Mouse (Mus musculus) neural tube, embryonic 13.5 days (tissue): Measurements from ENCODE around the gene Slc23a2. TPM values are rescaled to one million over a fixed set of nuclear protein-coding genes. Genes with fewer than 3 reads are reported as not detected.

Experiments
- ATAC-seq: fragments of 200-750 bp; cut with Nextera tagmentation; 2 replicates; pipeline ENCODE4 v1.8.0; 2017; ENCODE audit warnings: low read depth, mild to moderate bottlenecking, moderate TSS enrichment, moderate library complexity
- H3K27ac ChIP-seq: fragments of 300-500 bp; sonication (generic); replicated peaks from 2 replicates; pipeline ENCODE4 v1.5.1; 2015; ENCODE audit warnings: moderate library complexity, mild to moderate bottlenecking, inconsistent platforms
- H3K27me3 ChIP-seq: fragments of 300-500 bp; sonication (generic); 2 replicates; pipeline ENCODE4 v1.6.1; 2015; ENCODE audit warnings: mild to moderate bottlenecking, inconsistent platforms
- H3K36me3 ChIP-seq: fragments of 300-500 bp; sonication (generic); 2 replicates; pipeline ENCODE4 v1.6.1; 2015; ENCODE audit warnings: mild to moderate bottlenecking, inconsistent platforms
- H3K4me1 ChIP-seq: fragments of 300-500 bp; sonication (generic); replicated peaks from 2 replicates; pipeline ENCODE4 v1.6.1; 2015; ENCODE audit warnings: inconsistent platforms
- H3K4me2 ChIP-seq: fragments of 300-500 bp; sonication (generic); 2 replicates; pipeline ENCODE4 v1.6.1; 2015; ENCODE audit warnings: inconsistent platforms, mild to moderate bottlenecking, moderate library complexity
- H3K4me3 ChIP-seq: fragments of 300-500 bp; sonication (generic); 2 replicates; pipeline ENCODE4 v1.5.1; 2015; ENCODE audit warnings: mild to moderate bottlenecking, inconsistent platforms
- H3K9ac ChIP-seq: fragments of 300-500 bp; sonication (generic); 2 replicates; pipeline ENCODE4 v1.6.1; 2015; ENCODE audit warnings: moderate library complexity, mild to moderate bottlenecking, inconsistent platforms
- H3K9me3 ChIP-seq: fragments of 300-500 bp; sonication (generic); 2 replicates; pipeline ENCODE4 v1.6.1; 2016; ENCODE audit warnings: inconsistent platforms
- WGBS: fragments of 180-500 bp; shearing (Covaris S2); methylation state at CpG from one replicate; pipeline ENCODE4 v1.1.7; 2015; 5-methylcytosine and 5-hydroxymethylcytosine counted together
- polyA plus RNA-seq: library from polyadenylated mRNA; unstranded; fragments of >200 nt; fragmentation: Nextera tagmentation; extraction: Ambion mirVana; gene quantifications from 2 replicates; pipeline ENCODE4 v1.2.1, GENCODE M21; 2015

Gene Slc23a2
- polyA plus RNA-seq, 1 experiment from 2014 or later: 23.8 TPM

DNA sequence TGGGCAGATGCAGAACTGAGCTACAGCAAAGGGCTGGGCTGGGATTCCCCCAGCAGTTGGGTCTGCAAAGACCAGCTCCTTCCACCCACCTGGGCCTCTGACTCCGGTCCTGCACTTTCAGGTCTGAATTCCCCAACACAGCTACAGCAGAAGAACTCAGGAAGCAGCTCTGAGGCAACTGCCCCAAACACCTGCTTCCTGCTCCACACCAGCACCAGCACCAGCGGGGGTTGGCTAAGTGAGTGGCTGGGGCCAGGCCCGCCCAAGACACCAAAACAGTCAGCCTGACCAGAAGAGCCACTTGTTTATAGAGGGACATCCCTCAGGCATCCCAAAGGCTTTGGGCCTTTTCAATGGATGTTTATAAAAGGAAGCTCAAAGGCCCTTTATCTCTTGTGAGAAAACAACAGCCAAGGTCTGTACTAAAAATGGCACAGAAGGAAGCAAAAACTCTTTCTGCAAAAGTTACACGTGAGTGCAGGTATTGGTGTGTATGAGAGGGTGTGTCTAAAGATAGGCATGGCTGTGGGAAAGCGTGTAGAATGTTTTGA is 123.8 kb downstream of the Slc23a2 start:
- Histone ChIP-seq H3K36me3 (no peaks in the 10 kb centered on the region), H3K27ac (peak overlapping the region; percentile 13; the same call in 1 of the 2 replicates), H3K27me3 (no peaks in the 10 kb centered on the region), H3K9me3 (no peaks in the 10 kb centered on the region), H3K9ac (0 out of 2 replicates have a peak overlapping the region, but pooled peaks have one; percentile 17), H3K4me1 (peaks cover 36% of the 10 kb centered on the region), H3K4me2 (no peak overlapping the region), H3K4me3 (no peak overlapping the region)
- WGBS: 68% methylated on average over 5 of the region's 5 CpGs
- ATAC-seq: no peak

DNA sequence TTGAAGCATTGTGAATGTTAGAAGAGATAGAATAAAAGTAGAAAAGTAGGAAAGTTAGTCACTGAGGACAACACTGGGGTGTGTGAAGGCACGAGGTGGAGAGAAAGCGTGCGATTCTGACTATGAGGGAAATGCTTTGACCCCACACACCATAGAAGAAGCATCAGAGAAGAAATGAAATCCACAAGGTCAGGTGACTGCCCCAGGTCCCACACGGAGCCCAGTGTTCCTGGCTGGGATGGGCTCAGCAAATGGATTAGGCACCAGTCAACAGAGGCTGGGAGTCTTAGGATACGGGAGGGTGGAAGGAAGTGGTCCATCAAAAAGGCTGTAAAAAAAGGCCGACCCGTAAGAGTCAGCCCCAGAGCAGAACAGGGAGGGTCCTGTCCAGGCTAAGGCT is 124.5 kb downstream of the Slc23a2 start:
- WGBS: 78% methylated on average over 7 of the region's 7 CpGs
- Histone ChIP-seq H3K27me3 (no peaks in the 10 kb centered on the region), H3K4me3 (no peak overlapping the region), H3K4me2 (no peak overlapping the region), H3K36me3 (no peaks in the 10 kb centered on the region), H3K9me3 (no peaks in the 10 kb centered on the region), H3K4me1 (peaks cover 35% of the 10 kb centered on the region), H3K27ac (peak overlapping the region; percentile 13; the same call in 1 of the 2 replicates), H3K9ac (no peak overlapping the region)
- no peak for ATAC-seq

DNA sequence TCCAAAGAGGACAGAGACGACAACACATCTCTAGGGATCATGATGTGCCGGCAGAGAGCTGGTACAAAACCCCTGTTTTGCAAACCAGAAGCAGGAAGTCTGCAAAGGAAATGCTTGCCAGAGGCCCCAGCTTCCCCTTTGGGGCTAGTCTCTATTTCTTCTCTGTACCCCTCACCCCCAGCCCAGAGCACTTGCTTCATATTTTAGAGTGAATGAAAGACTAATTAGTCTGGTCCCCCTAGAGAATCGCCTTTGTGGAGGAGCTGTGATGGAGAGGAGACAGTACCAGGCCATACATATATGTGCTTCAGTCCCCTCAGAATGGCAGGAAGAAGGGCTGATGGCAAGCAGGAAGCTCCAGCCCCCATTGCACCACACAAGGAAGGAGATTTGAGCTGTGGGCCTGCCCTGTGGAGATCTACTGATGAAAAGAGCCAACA is 125.5 kb downstream of the Slc23a2 start:
- Histone ChIP-seq H3K27ac (peak overlapping the region; percentile 38; the same call in 1 of the 2 replicates), H3K9ac (no peak overlapping the region), H3K36me3 (no peaks in the 10 kb centered on the region), H3K27me3 (no peaks in the 10 kb centered on the region), H3K4me2 (no peak overlapping the region), H3K9me3 (no peaks in the 10 kb centered on the region), H3K4me3 (no peak overlapping the region), H3K4me1 (peaks cover 27% of the 10 kb centered on the region)
- no peak for ATAC-seq
- 84% methylated on average over 3 of the region's 3 CpGs for WGBS

DNA sequence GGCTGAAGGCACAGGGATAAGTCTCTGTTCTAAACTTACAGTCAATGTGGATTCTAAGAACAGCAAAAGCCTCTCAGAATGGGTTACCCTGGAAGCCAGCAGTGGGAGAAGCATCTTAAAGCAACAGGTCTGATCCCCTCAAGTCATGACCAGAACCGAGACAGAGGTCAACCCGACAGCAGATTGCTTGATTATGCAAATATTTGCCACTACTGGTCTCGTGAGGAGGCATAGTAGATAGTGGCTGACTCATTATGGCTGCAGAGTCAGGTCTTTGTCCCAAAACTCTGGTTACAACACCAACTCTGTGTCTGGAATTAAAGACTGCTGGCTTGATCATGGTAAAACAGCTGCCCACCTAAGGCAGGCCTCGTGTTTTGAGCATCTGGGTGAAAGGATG is 126.8 kb downstream of the Slc23a2 start:
- ATAC-seq: no peak
- 73% methylated on average over 4 of the region's 4 CpGs for WGBS

DNA sequence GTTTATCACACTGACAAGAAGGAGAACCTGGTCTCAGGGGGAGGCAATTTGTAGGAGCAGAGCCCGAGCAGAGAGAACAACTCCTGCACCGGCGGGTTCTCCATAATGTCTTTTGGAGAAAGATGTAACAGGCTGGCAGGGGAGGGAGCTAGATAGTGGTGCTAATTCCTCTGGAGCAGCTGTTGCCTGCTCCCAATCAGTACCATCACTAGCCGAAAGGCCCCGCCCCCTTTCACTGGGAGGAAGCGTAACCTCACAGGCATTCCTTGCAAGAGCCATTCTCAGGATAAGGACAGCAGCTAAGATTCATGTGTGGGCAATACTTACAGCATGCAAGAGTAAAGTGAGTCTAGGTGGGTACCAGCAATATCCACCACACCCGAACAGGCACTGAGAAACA is 127.3 kb downstream of the Slc23a2 start:
- no peak overlapping the region for H3K27ac ChIP-seq
- 0 out of 2 replicates have a peak, but pooled peaks cover under 1% of the 10 kb centered on the region for H3K36me3 ChIP-seq
- no peaks in the 10 kb centered on the region for H3K27me3 ChIP-seq
- no peaks in the 10 kb centered on the region for H3K9me3 ChIP-seq
- H3K9ac ChIP-seq: no peak overlapping the region
- WGBS: 55% methylated on average over 7 of the region's 7 CpGs
- no peak overlapping the region for H3K4me3 ChIP-seq
- no peak overlapping the region for H3K4me2 ChIP-seq
- ATAC-seq: no peak
- H3K4me1 ChIP-seq: peaks cover 26% of the 10 kb centered on the region

More for the DNA sequence above, 126.8 kb downstream of the Slc23a2 start:
- H3K4me3 ChIP-seq: no peak overlapping the region
- no peaks in the 10 kb centered on the region for H3K9me3 ChIP-seq
- no peak overlapping the region for H3K27ac ChIP-seq
- peaks cover 27% of the 10 kb centered on the region for H3K4me1 ChIP-seq
- no peaks in the 10 kb centered on the region for H3K36me3 ChIP-seq
- no peaks in the 10 kb centered on the region for H3K27me3 ChIP-seq
- H3K4me2 ChIP-seq: no peak overlapping the region
- H3K9ac ChIP-seq: no peak overlapping the region

DNA sequence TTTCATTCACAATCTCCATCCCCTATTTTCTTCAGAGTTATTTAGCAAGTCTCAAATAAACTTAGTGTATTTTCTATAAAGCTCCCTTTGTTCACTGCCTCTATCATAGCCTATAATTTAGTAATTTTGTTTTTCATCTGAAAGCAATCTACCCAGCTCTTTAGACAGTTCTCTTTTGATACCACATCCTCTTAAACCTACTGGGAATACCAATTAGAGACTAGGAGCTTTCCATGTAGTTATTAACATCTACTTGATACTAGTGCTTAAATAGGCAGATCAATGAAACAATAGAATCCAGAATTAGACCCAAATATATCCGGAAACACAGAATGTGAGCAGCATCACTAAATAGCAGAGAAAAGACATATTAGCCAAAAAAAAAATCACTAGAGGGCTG is 128.9 kb downstream of the Slc23a2 start:
- H3K27me3 ChIP-seq: no peaks in the 10 kb centered on the region
- H3K4me1 ChIP-seq: peaks cover 12% of the 10 kb centered on the region
- H3K9me3 ChIP-seq: no peaks in the 10 kb centered on the region
- no peak overlapping the region for H3K4me2 ChIP-seq
- no peak overlapping the region for H3K4me3 ChIP-seq
- 88% methylated on average over 1 of the region's 1 CpGs for WGBS
- no peak for ATAC-seq
- H3K9ac ChIP-seq: no peak overlapping the region
- H3K27ac ChIP-seq: no peak overlapping the region
- peaks cover 17% of the 10 kb centered on the region for H3K36me3 ChIP-seq

DNA sequence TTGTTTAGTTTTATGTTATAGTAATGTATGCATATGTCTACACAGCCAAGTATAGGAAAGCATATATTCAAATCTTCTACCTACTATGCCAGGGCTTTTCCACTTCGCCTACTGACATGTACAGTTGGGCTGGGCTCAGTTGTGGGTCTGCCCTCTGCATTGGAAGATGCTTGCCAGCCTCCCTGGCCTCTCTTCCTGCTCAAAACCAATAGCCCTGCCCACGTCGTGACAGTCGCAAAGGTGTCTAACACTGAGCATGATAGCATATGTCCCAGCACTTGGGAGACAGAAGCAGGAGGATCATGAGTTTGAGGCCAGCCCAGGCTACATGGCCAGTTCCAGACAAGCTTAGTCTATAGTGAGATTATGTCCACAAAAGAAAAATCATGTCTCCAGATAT is 131.8 kb downstream of the Slc23a2 start:
- no peaks in the 10 kb centered on the region; the same call in 1 of the 2 replicates for H3K4me1 ChIP-seq
- ATAC-seq: no peak
- H3K9ac ChIP-seq: no peak overlapping the region
- H3K27ac ChIP-seq: no peak overlapping the region
- WGBS: 92% methylated on average over 4 of the region's 4 CpGs
- H3K4me3 ChIP-seq: no peak overlapping the region
- no peak overlapping the region for H3K4me2 ChIP-seq
- H3K9me3 ChIP-seq: no peaks in the 10 kb centered on the region
- H3K36me3 ChIP-seq: peaks cover 45% of the 10 kb centered on the region
- H3K27me3 ChIP-seq: no peaks in the 10 kb centered on the region

DNA sequence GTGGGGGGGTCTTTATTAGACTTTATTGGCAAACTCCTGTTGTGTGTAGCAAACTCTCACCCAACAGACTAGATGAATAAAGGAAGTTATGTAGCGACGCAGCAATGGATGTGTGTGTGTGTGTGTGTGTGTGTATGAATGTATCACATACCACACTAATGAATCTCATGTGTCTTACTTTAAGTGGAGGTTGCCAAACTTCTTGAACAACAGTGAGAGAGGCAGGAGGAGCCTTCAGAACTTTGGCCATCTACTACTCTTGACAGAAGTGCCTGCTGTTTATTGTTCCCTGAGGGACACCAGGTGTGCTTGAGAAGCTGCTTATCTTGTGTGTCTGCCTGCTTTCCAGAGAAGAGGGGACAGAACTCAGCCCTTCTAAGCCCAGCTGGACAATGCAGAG is 134.1 kb downstream of the Slc23a2 start:
- H3K9ac ChIP-seq: no peak overlapping the region
- H3K4me3 ChIP-seq: no peak overlapping the region
- no peak overlapping the region for H3K4me2 ChIP-seq
- no peaks in the 10 kb centered on the region for H3K9me3 ChIP-seq
- H3K36me3 ChIP-seq: peaks cover 64% of the 10 kb centered on the region
- no peak for ATAC-seq
- WGBS: 98% methylated on average over 2 of the region's 2 CpGs
- no peaks in the 10 kb centered on the region for H3K27me3 ChIP-seq
- H3K4me1 ChIP-seq: no peaks in the 10 kb centered on the region; the same call in 1 of the 2 replicates
- H3K27ac ChIP-seq: no peak overlapping the region

DNA sequence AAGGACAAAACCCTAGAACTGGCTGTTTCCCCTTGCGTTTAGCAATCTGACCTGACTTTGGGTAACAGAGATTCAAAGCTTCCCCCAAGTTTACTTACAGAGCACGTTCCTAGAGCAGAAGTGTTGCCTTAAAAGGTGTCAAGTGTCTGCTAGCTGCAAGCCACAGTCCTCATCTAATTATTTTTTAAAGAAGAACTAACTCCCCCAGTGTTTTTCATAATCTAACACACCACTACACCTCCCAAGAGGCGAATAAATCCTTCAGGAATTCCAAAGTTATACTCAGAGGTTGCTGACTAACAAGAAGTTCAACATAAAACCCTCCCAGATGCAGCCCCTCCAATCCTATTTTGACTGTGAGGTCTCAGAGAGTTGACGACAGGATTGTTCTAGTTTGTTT is 136.7 kb downstream of the Slc23a2 start:
- Histone ChIP-seq H3K36me3 (peaks cover 90% of the 10 kb centered on the region), H3K4me2 (no peak overlapping the region), H3K4me1 (no peaks in the 10 kb centered on the region), H3K27me3 (no peaks in the 10 kb centered on the region), H3K9ac (no peak overlapping the region), H3K27ac (no peak overlapping the region), H3K9me3 (no peaks in the 10 kb centered on the region), H3K4me3 (no peak overlapping the region)
- ATAC-seq: no peak
- WGBS: 69% methylated on average over 4 of the region's 4 CpGs

DNA sequence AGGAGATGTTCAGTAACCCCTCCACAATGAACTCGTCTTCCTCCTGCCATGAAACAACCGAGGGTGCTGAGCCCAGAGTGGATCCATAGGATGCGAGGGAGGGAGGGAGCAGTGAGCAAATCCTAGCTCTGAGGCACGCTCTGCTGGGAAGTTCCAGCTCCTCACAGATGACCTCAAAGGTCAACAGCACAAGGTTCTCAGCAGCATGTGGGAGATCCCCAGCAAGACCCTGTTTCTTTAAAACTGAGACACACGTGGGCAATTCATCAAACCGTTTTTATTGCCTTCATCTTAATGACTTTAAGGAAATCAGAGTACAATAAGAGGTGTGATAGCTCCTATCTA is 137.5 kb downstream of the Slc23a2 start:
- no peaks in the 10 kb centered on the region for H3K27me3 ChIP-seq
- H3K9me3 ChIP-seq: no peaks in the 10 kb centered on the region
- WGBS: 38% methylated on average over 6 of the region's 6 CpGs
- ATAC-seq: no peak
- H3K4me1 ChIP-seq: no peaks in the 10 kb centered on the region
- H3K4me3 ChIP-seq: no peak overlapping the region
- H3K9ac ChIP-seq: no peak overlapping the region
- H3K27ac ChIP-seq: no peak overlapping the region
- H3K36me3 ChIP-seq: peaks cover 95% of the 10 kb centered on the region
- H3K4me2 ChIP-seq: no peak overlapping the region

DNA sequence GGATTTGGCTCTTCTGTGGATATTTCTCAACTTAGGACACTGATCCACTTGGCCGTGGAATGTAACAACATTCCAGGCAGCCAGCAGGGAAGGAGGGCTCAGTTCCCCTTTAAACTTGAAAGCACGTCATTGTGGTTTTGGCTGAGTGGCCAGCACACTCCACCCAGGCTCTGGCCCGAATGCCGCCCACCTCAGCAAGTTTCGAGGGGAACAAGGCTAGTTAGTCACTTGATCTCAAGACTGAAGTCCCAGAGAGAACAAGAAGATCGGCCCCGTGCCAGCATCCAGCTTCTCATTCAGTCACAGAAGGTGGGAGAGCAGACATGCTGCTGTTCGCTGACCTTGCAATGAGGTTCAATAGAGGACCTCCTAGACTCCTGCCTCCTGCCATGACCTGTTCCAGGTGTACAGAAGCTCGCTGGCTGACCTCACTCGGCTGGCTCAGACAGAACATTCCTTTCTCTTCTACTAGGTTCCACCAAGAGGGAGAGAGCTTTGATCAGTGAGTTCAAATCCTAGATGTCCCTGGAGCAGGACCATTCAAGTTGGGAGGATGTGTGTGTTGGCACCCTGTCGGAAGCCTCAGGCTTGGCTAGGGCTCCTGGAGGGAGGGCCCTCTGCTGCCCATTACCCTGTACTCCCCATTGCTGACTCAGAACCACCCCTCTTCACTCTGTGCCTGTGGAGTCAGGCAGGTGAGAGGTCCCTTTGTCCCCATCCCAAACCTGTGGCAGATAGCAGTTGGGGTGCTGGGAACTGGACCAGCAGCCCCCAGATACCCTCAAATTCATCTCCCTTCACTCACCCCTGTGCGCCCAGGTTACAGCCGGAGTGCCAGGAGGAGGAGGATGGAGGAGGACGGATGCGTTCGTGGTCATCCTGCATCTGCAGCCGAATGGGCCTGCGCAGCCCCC is 138.1 kb downstream of the Slc23a2 start:
- H3K27me3 ChIP-seq: no peaks in the 10 kb centered on the region
- no peaks in the 10 kb centered on the region for H3K4me1 ChIP-seq
- WGBS: 84% methylated on average over 17 of the region's 18 CpGs
- peaks cover 95% of the 10 kb centered on the region for H3K36me3 ChIP-seq
- no peak overlapping the region for H3K9ac ChIP-seq
- no peak overlapping the region for H3K4me2 ChIP-seq
- no peaks in the 10 kb centered on the region for H3K9me3 ChIP-seq
- no peak overlapping the region for H3K4me3 ChIP-seq
- no peak for ATAC-seq
- H3K27ac ChIP-seq: no peak overlapping the region

DNA sequence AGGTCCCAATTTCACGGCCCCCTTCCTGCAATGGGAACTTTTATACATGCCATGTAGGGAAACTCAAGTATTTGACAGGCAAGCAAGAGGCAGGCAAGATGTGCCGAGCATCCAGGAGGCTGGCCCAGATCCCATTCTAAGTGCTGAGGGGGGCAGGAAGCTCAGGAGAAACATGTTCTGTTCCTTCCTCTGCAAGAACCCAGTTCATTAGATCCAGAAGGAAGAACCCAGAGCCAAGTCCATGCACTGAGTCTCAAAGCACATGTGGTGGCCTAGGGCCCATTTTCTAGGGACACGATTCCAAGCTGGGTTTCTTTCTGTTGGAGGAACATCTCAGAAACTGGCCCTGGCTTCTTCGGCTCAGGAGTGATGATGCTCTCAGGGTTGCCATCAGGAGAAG is 139.5 kb downstream of the Slc23a2 start:
- WGBS: 86% methylated on average over 4 of the region's 4 CpGs
- H3K27me3 ChIP-seq: no peaks in the 10 kb centered on the region
- ATAC-seq: no peak
- H3K4me3 ChIP-seq: no peak overlapping the region
- H3K9me3 ChIP-seq: no peaks in the 10 kb centered on the region
- H3K4me2 ChIP-seq: no peak overlapping the region
- peaks cover 91% of the 10 kb centered on the region for H3K36me3 ChIP-seq
- no peak overlapping the region for H3K9ac ChIP-seq
- H3K4me1 ChIP-seq: no peaks in the 10 kb centered on the region
- no peak overlapping the region for H3K27ac ChIP-seq
